Mouse (Mus musculus): ENCODE measurements around the gene Atp8b4.
"Not testable (repeated sequence)": the region's sequence is repeated elsewhere in the genome, so short reads cannot be mapped to it uniquely, and the experiment has no call there.

The Atp8b4 gene

DNA sequence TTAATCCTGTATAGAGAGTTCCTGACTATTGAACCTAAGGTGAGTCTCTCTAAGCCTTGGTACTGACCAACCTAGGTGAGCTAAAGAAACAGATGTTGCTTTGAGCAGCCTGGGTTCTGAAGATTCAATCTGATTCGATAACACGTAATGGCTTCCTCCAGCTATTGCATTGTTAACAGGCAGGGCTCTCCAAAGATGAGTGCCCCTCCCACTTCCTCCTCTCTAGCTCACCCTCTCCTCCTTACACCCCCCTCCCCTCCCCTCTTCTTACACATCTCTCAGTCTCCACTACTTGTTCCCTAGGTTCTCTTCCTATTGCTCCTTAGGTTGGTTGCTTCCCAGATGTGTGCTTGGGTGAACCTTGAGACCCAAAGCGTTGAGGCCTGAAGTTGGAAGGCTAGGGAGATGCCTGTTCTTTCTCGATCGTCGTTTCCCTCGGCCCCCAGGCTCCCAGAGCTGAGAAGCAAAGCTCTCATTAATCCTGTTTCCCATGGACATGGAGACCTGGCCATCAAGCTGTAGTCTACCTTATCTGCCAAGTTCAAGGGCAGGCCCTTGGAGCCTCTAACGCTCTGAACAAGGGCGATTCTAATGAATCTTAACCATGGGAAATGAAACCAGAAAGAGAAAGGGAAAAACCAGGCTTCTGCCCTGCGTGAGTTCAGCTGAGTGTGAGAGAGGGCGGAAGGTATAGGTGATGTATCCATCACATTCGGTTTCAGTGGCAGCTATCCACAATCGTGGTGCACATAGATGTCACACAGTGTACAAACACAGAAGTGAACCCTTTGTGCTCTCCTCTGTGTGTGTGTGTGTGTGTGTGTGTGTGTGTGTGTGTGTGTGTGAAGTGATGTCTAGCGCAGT is 4.4 kb downstream of the Atp8b4 start:
- no peak for DNase-seq (ENCODE audit: low spot score in 2 of 2)

DNA sequence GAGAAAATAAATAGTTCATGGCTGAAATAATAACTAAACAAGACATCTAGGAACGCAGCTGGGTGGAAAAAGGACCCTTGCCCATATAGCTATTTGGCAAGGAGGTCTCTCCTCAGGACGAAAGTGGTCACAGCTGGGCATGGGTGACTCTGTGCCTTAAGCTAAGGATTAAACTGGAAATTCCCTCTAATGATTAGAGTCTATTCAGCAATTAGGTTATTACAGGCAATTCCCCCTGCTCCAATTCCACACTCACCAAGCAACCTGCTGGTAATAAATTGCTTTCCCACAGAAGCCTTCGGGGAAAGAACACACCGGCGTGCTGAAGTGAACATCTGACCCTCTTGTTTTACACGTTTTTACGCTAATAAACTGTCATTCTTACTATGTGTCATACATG is 5.2 kb downstream of the Atp8b4 start:
- no peak for DNase-seq (ENCODE audit: low spot score in 2 of 2)

DNA sequence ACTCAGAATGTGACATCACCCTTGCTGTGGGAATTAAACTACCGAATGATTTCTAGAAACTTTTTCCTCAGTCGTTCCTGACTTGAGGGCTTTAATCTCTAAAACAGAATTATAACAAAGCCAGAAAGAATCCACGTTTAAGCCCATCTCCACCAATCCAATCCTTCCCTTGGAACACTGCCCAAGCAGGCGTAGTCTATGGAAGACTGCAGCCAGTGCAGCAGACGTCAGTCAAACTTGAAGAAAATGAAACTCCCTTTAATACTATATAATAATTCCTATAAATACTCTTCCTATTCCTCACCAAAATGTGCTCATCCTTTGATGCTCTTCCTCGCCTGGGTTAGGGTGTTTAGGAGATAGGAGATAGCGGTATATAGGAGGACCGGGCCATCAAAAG is 7.2 kb downstream of the Atp8b4 start:
- DNase-seq (ENCODE audit: low spot score in 2 of 2), result no peak

DNA sequence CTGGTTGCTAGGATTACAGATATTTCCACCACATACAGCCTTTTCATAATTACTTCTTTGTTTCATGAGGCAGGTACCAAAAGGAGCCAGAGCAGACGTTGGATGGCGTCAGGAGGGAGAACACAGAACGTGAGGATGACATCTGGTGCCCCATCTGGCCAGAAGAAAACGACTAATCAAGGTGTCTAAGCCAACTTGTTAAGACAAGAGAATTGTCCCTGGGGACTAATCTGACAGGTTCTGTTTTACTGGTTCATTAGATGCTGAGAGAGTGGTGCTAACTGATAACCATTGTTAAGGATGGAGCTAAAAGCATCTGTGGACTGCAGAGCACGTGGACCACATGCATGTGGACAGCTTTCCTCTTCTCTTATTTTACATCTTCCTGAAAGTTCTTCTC is 7.8 kb downstream of the Atp8b4 start:
- DNase-seq (ENCODE audit: low spot score in 2 of 2), result no peak

DNA sequence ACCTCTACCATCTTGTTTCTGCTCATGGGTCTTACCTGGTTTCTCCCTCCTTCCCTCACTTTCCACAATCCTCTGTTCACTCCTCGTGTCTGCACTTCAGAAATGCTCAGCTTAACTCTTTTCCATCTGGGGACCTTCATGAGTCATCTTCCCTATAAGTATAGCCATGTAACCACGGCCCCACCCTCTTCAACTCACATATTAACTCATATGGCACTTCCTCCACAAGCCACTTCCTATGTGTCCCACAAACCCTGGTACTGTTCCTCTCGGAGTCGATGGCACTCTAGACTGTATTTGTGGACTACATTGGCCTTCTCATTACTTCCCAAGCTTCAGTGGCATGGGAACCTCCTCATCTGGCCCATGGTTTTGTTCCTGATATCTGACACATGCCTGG is 9.0 kb downstream of the Atp8b4 start:
- no peak for DNase-seq (ENCODE audit: low spot score in 2 of 2)

DNA sequence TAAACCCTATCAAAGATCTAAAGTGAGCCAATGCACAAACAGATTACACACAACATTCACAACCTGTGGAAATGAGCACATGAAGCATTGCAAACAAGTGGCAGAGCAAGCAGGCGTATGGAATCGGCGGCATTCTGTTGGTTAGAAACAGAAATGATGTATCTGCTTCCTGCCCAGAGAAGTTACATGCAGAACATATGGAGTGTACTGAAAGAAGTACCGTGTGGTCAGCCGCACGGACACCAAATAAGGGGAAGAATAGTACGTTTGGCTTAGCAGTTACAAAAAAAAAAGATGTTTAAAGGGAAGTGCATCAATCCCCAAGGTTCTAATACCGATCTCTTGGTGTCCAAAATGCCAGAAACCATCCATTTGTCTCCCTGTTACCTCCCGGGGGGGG is 9.9 kb downstream of the Atp8b4 start:
- no peak for DNase-seq (ENCODE audit: low spot score in 2 of 2)

DNA sequence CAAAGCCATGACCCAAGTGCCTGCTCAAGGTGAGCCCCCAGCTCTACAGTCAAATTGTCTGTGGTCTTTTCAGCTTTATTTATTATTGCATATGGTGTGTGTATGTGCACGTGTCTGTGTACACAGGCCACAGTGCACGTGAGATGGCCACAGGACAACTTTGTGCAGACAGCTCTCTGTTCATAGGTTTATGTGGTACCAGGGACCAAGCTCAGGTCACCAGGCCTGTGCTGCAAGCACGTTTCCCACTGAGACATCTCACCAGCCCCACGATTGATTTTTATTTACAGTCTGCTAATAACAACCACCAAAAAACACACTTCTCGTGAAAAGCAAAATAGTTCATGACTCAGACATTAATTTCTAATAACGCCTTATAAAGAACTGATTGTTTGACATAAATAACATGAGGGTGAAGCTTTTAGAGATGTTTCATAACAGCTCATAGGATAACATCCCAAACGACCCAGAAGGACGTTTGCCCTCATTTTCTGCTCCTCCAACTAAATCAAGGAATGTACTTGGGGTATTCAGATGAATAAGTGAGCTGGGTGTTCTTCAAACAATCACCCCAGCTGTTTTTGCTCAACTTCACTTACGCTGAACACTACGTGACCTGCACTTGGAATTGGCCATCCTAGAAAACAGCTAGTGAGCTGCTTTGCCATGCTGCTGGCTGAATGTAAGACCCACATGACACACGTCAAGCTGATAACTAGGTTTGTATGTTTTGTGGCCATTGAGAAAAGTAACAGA is 15.0 kb downstream of the Atp8b4 start:
- no peak for DNase-seq (ENCODE audit: low spot score in 2 of 2)

DNA sequence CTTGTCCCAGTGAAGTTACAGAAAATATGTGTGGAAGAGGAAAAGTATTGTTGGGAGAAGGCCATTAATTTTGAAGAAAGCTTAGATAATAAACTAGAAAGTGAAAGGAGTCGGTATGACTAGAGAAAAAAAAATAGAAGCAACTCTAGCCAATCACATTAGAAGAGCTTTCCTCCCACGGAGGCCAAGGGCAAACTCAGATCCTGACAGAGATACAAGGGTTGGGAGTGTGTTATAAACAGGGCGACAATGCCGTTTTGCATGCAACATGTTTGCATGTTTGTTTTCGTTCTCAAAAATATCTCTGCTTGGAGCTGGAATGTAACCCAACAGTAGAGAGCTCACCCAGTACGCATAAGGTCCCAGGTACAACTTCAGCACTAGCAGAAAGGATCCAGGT is 17.1 kb downstream of the Atp8b4 start:
- DNase-seq (ENCODE audit: low spot score in 2 of 2), result no peak

DNA sequence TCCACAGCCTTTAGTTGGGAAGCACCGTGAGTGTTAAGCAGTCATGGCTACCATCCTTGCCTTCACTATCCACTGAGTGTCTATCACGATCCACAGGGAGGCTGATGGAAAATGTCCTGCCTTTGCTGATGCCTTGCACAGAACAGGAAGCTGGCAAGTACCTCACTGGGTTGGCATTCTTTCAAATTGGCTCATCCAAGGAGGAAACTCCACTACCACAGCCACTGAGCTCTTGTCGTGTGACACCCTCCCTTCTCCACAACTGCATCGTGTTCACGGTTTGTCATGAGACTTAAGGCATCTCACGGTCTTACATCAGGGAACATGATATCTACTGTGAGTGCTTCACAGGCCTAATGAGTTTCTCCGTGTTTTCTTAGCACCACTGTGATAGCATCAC is 22.9 kb downstream of the Atp8b4 start:
- no peak for DNase-seq (ENCODE audit: low spot score in 2 of 2)

DNA sequence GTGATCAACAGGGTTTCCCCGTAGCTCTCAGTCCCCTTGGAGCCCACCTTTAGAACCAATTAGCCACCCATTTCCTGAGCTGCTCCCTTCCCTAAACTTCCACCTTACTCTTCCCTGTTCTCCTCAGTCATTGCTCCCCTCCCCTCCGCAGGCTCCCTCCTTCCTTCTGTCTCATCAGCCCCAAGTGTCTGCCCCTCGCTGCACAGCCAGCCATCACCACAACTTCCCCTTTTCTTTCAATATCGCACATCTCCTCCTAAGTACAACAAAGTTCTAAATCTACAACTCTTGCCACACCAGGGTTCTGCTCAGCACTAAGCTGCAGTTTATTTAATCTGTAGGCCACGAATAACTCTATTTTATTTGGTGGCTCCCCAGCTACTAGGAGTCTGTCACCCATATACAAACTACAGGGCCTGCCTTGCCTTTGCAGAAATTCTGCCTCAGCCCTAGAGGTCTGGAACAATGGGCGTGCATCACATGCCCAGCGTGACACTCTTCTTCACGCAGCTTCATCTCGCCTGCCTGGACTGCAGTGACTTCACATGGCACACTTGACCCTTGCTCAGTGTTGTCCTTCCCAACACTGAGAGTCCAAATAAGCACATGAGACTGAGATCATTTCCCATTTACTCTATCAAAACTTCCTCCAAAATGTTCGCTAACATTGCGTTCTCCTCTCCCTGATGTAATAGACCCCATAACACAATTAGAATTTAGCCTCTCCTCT is 24.6 kb downstream of the Atp8b4 start:
- no peak for DNase-seq (ENCODE audit: low spot score in 2 of 2)

DNA sequence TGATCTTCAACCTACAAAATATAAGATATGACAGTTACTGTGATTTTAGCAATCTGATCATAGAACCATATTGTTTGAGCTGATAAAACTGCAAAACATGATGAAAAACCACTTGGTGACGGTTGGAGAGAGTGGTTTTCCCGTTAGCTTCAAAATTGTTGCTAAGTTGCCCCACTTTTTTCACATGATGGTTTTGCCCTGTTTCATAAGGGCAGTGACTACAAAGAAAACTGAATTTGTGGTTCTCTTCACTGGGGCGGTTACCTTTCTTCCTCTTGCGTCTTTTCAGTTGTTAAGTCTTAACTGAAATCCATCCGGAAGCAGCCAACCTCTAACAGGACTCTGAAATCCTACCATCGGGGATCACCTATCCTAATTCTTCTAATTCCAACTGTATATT is 26.5 kb downstream of the Atp8b4 start:
- DNase-seq (ENCODE audit: low spot score in 2 of 2), result no peak

DNA sequence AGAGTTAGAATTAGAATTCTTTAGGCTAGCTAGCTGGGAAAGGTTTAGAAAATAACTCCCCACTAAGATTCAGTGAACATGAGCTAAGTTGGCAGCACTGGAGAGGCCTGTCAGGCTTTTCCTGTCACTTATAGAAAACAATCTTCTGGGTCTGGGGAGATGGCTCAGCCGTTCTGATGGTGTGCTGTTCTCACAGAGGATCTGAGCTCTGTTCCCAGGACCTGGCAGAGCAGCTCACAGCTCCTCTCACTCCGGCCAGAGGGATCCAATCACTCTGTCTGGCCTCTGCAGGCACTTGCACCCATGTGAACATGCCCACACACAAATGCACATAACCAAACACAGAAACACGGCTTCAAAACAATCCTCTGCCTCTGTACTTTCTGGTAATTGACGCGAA is 27.6 kb downstream of the Atp8b4 start:
- no peak for DNase-seq (ENCODE audit: low spot score in 2 of 2)

DNA sequence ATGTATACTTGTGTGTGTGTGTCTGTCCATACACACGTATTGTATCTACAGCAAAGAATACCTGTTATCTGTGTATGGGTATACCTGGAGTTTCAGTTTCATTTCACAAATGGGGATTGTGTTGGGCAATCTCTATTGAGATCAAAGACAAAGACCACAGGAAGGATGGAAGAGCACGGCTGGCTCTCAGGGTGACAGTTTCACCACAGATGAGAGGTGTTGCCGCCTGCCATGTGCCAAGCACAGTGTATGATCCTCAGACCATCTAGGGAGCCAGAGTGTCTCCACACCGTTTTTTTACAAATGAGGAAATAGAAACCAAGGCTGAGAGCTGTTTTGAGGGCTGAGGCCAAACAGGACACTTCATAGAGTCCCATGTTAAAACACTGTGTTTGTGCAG is 32.7 kb downstream of the Atp8b4 start:
- no peak for DNase-seq (ENCODE audit: low spot score in 2 of 2)

DNA sequence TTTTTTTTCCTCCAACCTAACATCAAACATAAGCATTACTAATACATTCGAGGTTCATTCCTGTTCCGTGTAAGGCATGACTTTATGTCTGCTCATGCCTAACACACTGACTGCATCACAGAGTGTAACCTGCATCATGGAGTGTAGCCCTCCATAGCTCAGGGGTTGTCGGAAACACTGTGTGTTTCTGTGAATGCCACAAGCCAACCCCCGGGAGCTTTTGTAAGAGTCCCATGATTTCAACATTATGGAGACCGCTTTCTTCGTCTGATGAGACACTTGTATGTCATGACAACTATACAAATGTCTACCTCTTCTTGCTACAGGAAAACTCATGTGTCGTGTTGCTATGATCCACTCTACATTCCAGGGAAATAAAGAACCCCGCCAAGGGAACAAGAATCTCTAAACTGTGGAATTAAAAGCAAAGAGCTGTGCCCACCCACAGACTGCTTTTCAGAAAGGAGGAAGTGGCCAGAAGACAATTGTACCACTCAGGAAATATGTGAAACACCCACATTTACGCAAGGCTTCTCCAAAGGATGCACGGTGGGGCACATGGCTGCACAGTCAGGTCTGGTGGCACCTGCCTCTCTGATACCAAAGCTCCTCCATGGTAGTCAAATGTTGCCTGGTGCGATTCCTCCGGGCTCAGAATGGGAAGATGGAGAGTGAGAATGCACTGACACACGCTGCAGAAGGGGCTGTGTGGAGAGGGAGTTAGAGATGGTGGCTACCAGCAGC is 33.9 kb downstream of the Atp8b4 start:
- no peak for DNase-seq (ENCODE audit: low spot score in 2 of 2)

DNA sequence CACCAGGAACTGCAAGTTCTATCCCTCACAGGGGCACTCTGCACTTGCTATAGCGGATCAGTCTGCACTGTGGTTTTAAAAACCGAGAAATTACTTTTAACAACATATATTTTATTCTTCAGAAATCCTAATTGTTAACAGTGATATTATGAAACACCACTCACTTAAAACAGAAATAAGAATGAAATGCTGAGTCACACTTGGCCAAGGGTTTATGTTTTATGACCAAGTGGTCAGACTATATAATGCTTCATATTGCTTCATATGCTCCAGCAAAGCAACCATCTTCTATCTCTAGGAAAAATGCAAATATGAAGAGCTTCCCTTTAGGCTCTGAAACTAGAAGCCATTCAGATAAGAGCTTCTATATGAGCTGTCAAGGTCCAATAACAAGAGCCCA is 41.8 kb downstream of the Atp8b4 start:
- DNase-seq (ENCODE audit: low spot score in 2 of 2), result no peak

DNA sequence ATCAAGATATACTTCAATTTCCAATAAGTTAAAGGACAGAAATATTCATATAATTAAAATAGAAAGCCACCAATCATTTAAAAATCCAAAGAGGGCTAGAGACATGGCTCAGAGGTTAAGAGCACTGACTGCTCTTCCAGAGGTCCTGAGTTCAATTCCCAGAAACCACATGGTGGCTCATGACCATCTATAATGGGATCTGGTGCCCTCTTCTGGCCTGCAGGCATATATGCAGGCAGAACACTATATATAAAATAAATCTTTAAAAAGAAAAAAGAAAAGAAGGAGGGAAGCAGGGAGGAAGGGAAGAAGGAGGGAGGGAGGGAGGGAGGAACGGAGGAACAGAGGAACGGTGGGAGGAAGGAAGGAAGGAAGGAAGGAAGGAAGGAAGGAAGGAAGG is 42.7 kb downstream of the Atp8b4 start:
- not testable (repeated sequence) for DNase-seq (ENCODE audit: low spot score in 2 of 2)

DNA sequence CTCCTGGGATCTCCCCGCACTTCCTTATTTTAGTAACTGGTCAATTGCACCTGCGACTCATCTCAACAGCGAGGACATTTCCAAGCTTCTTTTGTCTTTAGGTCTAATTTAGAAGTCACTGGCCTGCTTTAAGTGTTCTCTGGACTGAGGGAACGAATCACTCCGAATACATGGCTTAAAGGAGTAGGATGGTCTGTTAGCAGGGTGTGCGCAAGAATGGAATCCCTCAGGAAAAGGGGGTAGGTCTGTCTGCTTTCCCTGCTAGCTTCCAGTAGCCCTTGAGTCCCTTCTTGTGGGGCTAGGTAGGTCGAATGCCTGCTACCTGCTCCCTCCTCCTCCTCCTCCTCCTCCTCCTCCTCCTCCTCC is 49.6 kb downstream of the Atp8b4 start:
- no peak for DNase-seq (ENCODE audit: low spot score in 2 of 2)

DNA sequence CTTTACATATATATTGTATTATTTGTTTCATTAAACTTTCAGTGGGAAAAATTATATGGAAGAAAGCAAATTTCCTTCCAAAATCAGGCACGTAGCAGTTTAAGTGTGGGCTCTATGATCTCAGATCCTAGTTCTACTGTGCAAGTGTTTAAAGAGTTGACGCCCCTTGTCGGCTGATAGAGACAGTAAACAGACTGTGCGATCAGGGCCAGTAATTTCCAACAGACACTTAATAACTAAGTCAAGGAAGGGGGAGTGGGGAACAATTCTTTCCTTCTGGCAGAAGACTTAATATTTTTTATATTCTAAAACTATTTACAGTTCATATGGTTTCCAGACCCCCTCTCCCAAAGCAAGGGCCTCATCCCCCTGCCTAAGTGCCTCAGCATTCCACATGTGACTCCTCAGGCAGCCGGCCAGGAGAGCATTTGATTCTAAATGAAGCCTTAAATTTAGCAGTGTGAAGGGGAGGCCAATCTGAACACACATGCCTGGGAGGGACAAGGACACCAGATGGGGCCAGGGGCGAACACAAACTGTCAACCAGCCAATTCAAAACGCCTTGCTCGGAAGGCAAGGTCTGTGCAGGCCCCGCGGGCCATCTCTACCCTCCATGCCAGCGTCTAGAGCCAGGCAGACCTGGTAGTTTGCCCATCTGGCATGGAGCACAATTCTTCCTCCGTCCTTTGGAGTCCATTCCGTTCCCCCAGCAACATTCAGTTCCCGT is 50.1 kb downstream of the Atp8b4 start:
- DNase-seq (ENCODE audit: low spot score in 2 of 2), result peak; percentile 5 to 14

DNA sequence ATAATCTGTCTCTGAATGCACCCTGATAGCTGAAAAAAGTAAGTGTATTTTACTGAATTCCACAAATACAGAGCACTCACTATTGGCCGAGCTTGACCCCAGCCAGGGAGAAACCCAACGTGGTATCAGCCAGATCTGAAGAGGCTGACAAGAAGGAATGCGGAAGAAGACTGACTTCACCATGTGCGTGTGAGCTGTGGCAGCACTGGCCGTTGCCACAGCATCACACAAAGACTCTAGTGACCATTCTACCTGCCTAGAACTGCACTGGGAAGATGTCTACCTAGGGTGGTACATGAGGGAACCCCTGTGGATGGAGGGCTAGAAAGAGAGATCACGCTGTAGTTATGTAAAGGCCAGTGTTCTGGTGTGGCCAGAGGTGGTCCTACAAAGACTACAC is 55.4 kb downstream of the Atp8b4 start:
- no peak for DNase-seq (ENCODE audit: low spot score in 2 of 2)

DNA sequence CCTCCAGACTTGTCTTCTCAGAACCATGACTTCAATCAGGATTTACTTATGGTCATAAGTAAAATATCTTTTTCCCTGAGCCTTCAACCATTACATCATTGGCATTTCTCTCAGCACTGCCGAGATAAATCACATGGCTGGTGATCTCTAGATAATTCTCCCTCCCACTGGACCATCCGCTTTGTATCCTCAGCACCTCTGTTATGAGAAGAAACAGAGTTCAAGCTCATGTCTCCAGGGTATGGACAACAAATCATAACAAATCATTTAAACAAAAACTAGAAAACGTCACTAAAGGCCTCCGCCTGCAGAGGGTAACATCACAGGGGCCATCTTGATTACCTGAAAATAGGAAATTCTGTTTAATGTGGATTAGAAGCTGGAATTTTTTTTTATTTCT is 58.9 kb downstream of the Atp8b4 start:
- no peak for DNase-seq (ENCODE audit: low spot score in 2 of 2)

DNA sequence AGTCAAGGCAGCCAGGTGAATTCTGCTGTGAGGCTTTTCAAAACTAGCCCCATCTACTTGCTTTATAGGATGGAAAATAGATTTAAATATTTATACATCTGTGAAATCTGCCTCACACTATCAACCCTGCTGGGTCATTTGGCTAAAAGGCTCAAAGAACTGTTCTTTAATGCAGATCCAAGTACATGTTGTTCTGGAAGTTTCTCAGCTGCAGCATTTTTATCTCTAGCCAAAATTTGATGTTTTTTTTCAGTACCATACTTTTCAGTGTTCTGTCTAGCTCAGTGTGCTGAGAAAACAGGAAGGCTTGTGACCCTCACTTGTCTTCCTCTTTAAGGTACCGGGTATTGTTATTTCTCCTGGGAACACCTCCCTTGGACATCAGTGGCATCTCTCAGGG is 65.8 kb downstream of the Atp8b4 start:
- DNase-seq (ENCODE audit: low spot score in 2 of 2), result no peak
